Mouse (Mus musculus) T-helper 1 cell (primary cell): Measurements from ENCODE around the gene Mrpl43.

Experiments
- in situ Hi-C: fragments of 300-600 bp; cut with MboI, MseI; formaldehyde crosslinking; loops from one replicate; pipeline ENCODE4 v1.15.1; 2025; ENCODE audit warnings: high pct_unique_total_duplicates

The Mrpl43 gene

GRCm38 (mm10) chr19:45010646-45011045, 4.4 kb upstream of the Mrpl43 start:
- in situ Hi-C loops = no loop called here

- in situ Hi-C loops = loop anchor here (5.0 kb wide), 1 partner anchor 40 kb away; the partner anchor contains the start of genes Pdzd7 and Sfxn3
Observed at GRCm38 (mm10) chr19:45007425-45008191, 1.4 kb upstream of the Mrpl43 start.

- in situ Hi-C loops = loop anchor here (5.0 kb wide), 1 partner anchor 40 kb away; the partner anchor contains the start of genes Pdzd7 and Sfxn3
Observed at GRCm38 (mm10) chr19:45007021-45007420, 779 bp upstream of the Mrpl43 start.

GRCm38 (mm10) chr19:45005444-45005843, 798 bp downstream of the Mrpl43 start, which contains the start of gene Twnk:
Gene Twnk (plus strand): TSS chr19:45005663.
- in situ Hi-C loops = loop anchor here (5.0 kb wide), 1 partner anchor 42 kb away; the partner anchor contains the start of genes Pdzd7 and Sfxn3

- in situ Hi-C loops = no loop called here
Observed at GRCm38 (mm10) chr19:45003740-45004516, 2.3 kb downstream of the Mrpl43 start.

- in situ Hi-C loops = no loop called here
Observed at GRCm38 (mm10) chr19:45002301-45002700, 3.9 kb downstream of the Mrpl43 start.

GRCm38 (mm10) chr19:44999647-45000046, 6.6 kb downstream of the Mrpl43 start:
- in situ Hi-C loops = no loop called here

- in situ Hi-C loops = no loop called here
Observed at GRCm38 (mm10) chr19:44997786-44998185, 8.5 kb downstream of the Mrpl43 start.

GRCm38 (mm10) chr19:44992712-44993111, 13.5 kb downstream of the Mrpl43 start:
- in situ Hi-C loops = no loop called here

- in situ Hi-C loops = no loop called here
Observed at GRCm38 (mm10) chr19:44992246-44992645, 14.0 kb downstream of the Mrpl43 start.

GRCm38 (mm10) chr19:44991031-44991430, 15.2 kb downstream of the Mrpl43 start:
- in situ Hi-C loops = no loop called here

GRCm38 (mm10) chr19:44989567-44990495, 16.4 kb downstream of the Mrpl43 start:
- in situ Hi-C loops = no loop called here

GRCm38 (mm10) chr19:44988831-44989566, 17.2 kb downstream of the Mrpl43 start, which contains the start of gene Sema4g:
Gene Sema4g (plus strand): TSS chr19:44989101.
- in situ Hi-C loops = no loop called here

- in situ Hi-C loops = no loop called here
Observed at GRCm38 (mm10) chr19:44988321-44988720, 17.9 kb downstream of the Mrpl43 start.

GRCm38 (mm10) chr19:44987851-44988250, 18.4 kb downstream of the Mrpl43 start:
- in situ Hi-C loops = no loop called here

GRCm38 (mm10) chr19:44987004-44987403, 19.2 kb downstream of the Mrpl43 start:
- in situ Hi-C loops = no loop called here

- in situ Hi-C loops = no loop called here
Observed at GRCm38 (mm10) chr19:44985159-44985988, 20.9 kb downstream of the Mrpl43 start.

- in situ Hi-C loops = no loop called here
Observed at GRCm38 (mm10) chr19:44984420-44984819, 21.8 kb downstream of the Mrpl43 start.

GRCm38 (mm10) chr19:44983366-44983765, 22.9 kb downstream of the Mrpl43 start:
- in situ Hi-C loops = no loop called here
